Mouse (Mus musculus) mature B cell (primary cell): ENCODE data around the gene Lmx1a.

Experiments
- in situ Hi-C: fragments of 300-500 bp; cut with MboI; formaldehyde crosslinking; loops from 2 replicates; pipeline ENCODE4 v1.14.3; 2019

Gene Lmx1a

DNA sequence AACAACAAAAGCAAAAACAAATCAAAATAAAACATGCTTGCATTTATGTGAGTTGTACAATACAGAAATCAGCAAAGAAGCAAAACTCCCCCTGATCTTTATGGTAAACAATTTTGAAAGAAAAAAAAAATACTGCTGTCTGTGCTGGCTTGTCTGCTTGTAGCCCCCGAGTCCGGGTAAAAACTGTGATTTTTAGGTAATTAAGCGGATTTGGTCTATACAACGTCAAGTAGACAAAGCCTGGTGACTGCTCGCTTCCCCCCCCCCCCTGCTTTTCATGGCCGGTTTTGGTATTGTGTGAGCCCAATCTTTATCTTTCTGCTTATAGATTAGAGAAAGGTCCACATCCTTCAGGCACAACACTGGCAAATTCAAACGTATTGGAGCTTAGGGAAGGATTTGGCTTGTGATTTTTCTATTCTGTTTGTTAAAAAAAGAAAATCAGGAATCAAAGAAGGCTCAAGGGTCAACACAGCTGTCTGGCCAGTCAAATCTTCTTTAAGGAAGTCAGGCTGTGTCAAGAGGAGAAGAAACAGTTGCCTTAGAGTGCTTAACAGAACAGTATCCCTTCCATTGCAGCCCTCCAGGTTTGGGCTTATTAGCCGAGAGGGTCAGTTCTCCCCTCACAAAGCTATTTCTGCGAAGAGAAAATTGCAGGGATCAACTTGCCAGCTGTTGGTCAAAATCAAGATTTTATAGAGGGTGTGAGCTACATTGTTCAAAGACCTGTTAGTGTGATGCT is 4.6 kb downstream of the Lmx1a start:
- in situ Hi-C loops: no loop called here

DNA sequence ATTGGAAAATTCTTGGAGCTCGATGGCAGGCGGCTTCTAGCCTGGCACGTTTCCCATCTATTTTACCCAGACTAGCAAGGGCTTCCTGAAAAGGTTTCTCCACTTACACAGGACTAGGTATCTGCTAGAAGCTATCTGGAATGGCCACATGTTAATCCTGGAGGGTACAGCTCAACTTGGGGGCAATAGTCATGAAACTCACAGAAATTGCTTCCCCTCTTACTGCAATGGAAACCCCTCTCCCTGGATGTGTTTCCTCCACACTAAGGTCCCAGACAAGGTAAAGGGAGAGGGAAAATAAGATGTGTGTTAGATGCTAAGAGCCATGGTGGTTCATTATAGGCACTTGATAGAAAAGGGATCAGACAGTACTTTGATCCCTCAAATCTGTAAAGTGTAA is 5.7 kb downstream of the Lmx1a start:
- in situ Hi-C loops: no loop called here

DNA sequence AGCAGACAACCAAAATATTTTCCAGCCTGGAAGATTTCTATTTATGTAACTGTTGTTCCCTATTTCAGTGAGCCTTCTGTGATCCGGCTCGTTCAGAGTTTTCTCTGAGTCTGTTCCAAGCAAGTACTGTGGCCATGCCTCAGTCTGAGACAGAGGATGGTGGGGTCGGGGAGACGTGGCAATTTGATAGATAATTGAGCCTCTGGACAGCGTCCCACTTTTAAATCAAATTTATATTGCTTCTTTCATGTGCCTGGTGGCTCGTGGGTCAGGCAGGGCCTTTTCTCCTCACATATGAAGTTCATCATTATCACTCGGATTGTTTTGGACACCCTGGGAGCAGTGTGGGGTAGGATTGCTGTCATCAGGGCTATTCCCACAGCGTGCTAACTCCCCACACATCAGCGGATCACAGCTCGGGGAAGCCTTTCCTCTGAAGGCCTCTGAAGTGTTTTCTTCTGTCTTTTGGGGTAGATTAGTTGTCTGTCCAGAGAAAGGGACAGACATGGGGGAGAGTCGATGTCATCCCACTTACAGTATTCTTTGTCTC is 6.9 kb downstream of the Lmx1a start:
- in situ Hi-C loops: no loop called here

DNA sequence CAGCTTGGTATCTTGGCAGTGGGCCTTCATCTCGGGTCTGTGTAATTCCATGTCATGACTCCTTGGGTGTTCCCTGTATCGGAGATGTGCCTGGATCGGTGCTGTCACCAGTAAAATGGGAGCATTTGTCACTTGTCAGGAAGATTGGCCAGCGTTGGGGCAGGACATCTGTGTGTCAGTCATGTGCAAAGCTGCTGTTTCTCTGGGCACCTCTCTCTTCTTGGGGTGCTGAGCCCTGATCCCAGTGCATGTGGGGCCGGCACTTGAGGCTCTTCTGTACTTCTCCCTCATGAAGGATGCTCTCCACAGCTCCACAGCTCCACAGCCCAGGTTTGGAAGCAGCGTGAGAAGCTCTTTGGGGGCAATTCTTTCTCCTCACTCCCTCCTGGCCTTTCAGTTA is 10.7 kb downstream of the Lmx1a start:
- in situ Hi-C loops: no loop called here

- in situ Hi-C loops: no loop called here
These were observed 11.2 kb downstream of the Lmx1a start for GRCm38 (mm10) chr1:167700221-167700620.

GRCm38 (mm10) chr1:167705527-167705926 is 16.5 kb downstream of the Lmx1a start:
- in situ Hi-C loops: no loop called here

GRCm38 (mm10) chr1:167708761-167709160 is 19.7 kb downstream of the Lmx1a start:
- in situ Hi-C loops: no loop called here

GRCm38 (mm10) chr1:167715730-167716341 is 26.8 kb downstream of the Lmx1a start:
- in situ Hi-C loops: no loop called here

- in situ Hi-C loops: no loop called here
These were observed 45.4 kb downstream of the Lmx1a start for GRCm38 (mm10) chr1:167734471-167734870.

- in situ Hi-C loops: no loop called here
These were observed 47.8 kb downstream of the Lmx1a start for GRCm38 (mm10) chr1:167736793-167737192.

GRCm38 (mm10) chr1:167739286-167739685 is 50.2 kb downstream of the Lmx1a start:
- in situ Hi-C loops: no loop called here

GRCm38 (mm10) chr1:167746676-167747075 is 57.6 kb downstream of the Lmx1a start:
- in situ Hi-C loops: no loop called here

GRCm38 (mm10) chr1:167752661-167753060 is 63.6 kb downstream of the Lmx1a start:
- in situ Hi-C loops: no loop called here

- in situ Hi-C loops: no loop called here
These were observed 65.0 kb downstream of the Lmx1a start for GRCm38 (mm10) chr1:167754085-167754484.

- in situ Hi-C loops: no loop called here
These were observed 65.8 kb downstream of the Lmx1a start for GRCm38 (mm10) chr1:167754636-167755522.

DNA sequence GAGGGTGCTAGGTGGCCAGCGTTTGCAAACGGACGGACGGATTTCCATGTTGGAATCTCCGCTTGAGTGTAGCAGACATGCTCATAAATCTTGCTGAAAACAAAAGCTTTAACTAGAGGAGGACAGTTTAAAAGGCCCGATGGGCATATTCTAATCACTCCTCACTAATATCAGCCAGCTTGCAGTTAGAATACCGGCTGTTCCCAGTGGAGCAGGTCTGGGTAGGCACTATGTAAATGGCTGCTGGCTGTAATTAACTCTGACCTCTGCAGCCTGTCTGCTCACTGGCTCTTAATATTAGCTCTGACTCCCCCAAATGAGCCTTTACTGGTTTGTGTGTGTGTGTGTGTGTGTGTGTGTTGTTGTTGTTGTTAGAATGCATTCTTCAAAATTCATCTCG is 69.2 kb downstream of the Lmx1a start:
- in situ Hi-C loops: no loop called here

DNA sequence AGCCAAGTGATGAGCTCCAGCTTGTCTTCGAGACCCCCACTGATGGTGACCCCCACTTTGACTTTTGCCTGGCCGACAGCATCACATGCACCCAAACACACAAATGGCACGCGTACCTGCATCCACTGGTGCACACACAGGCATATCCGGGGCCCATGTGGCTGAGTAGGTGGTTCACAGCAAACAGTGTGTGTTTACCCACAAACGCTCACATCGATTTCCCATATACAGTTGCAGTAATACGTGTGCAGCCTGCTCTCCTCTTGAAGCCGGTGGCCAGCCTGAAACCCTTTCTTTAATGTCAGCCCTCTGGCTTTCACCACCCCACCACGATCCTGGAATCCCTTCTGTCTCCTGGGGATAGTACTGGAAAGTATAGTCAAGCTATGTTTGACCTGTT is 71.3 kb downstream of the Lmx1a start:
- in situ Hi-C loops: no loop called here

- in situ Hi-C loops: no loop called here
These were observed 72.8 kb downstream of the Lmx1a start for GRCm38 (mm10) chr1:167761785-167762223.

DNA sequence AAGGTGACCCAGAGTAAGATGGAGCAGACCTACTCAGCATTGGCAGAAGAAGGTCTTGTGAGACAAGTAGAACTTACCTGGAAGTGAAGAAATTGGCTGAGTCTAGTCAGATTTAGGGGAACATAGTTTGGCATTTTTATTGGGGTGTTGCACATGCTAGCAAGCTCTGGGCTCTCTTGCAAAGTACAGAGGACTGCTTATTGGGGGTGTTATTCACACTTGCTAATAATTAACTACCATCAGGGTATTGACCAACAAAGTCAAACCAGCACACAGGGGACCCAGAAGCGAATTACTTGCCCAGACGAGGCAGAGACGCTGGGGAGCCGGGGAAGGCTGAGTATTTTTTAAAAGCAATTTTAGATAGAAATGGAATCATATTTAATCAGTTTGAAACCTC is 77.6 kb downstream of the Lmx1a start:
- in situ Hi-C loops: no loop called here

DNA sequence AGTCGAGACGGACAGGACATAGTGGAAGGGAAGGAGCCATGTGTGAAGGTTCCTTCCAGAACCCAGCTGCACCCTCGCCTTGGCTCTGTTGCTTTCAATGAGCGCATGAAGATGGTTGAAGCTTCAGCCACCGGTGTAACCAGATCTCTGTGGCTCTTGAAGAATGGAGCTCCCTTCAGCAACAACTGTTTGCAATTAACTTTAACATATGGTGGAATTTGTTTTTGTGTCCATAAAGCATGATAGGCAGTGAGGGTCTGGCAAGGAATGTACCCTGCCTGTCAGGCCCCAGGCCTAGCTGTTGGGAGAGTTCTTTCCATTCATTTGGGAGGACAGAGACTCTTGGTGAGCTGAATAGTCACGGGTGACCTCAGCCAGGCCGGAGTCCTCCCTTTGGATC is 81.4 kb downstream of the Lmx1a start:
- in situ Hi-C loops: no loop called here

DNA sequence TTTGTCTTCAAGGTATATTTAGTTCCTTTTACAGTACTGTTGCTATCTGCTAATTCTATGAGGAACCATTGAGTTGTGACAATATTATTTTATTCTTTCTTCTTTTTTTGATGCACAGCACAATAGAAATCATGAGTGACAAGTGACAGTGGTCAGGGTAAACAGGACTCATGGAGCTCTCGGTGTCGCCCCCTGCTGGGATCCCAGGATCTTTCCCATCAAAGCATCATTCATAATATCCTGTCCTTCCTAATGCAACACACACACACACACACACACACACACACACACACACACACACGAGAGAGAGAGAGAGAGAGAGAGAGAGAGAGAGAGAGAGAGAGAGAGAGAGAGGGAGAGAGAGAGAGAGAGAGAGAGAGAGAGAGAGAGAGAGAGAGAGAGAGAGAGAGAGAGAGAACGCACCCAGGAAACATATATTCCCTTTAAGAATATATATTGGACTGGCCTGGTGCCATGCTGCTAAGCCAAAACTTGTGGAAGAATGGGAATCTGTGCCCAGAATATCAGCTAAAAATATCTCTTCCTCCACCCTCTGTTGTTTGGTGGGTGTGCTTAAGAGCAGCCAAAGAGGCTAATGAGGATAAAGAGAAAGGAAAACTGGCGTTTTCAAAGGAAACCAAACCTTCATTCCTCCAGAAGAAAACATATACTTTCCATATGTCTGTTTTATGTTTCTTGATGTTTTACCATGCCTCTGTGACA is 90.9 kb downstream of the Lmx1a start:
- in situ Hi-C loops: no loop called here
